Comparison of ENCODE assay signal across 24 mouse cellular contexts in the genomic region with DNA sequence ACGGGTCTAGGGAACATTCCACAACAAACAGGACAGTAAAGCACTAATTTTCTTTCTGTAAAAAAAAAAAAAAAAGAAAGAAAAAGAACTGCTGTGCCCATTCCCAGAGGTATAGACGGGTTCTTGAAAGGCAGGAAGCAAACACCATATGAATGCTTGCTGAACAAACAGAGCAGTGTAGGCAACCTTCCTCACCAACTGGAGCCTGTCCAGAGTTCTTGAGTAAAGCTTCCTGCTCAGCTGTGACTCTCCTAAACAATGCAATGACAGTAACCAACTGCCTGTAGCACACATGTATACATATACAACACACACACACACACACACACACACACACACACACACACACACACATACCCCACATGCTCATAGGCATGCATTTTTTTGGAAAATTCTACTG. TPM values are rescaled to one million over a fixed set of nuclear protein-coding genes. Genes with fewer than 3 reads are reported as not detected.
DNase-seq lines count a peak whose midpoint lies in the region; ATAC-seq and TF ChIP-seq lines count a peak whose summit lies in the region.
"Had no signal": no experiment of that assay in that cellular context is flagged by ENCODE, and none has a peak within 500 bp of the region (broad histone marks: within the 10 kb centered on the region; RNA-seq: fewer than 3 reads in every experiment).

No protein-coding gene starts in this region.

- no peak overlapping the region for H3K9ac ChIP-seq in heart, postnatal 0 days (replicated peaks; ENCODE audit: low read depth, low read length)
- H3K9ac ChIP-seq in lung, embryonic 16.5 days (ENCODE audit: low read length) = no peak overlapping the region
- H3K9ac ChIP-seq in intestine, embryonic 16.5 days (ENCODE audit: low read depth, low read length) = no peak overlapping the region
- H3K9ac ChIP-seq in liver, embryonic 11.5 days (ENCODE audit: low read depth, low read length) = no peak overlapping the region
- H3K9ac ChIP-seq: embryonic facial prominence, embryonic 13.5 days; forebrain, embryonic 15.5 days; hindbrain, embryonic 15.5 days; midbrain, embryonic 15.5 days had no signal

- TF ChIP-seq CTCF in heart, postnatal 0 days (IDR thresholded peaks at IDR 0.05; ENCODE audit: low read depth) = no peak

- ATAC-seq in heart, postnatal 0 days (ENCODE audit: insufficient read depth, low read depth) = peak; percentile 55
- ATAC-seq in lung, embryonic 16.5 days (ENCODE audit: low read depth) = peak; percentile 92
- ATAC-seq in intestine, embryonic 16.5 days = peak; percentile 69
- ATAC-seq in liver, embryonic 11.5 days (replicated peaks; ENCODE audit: low FRiP score) = no peak
- ATAC-seq: activated CD4-positive, CD25-positive, alpha-beta regulatory T cell, adult 4 months; CD4-positive, CD25-positive, alpha-beta regulatory T cell, adult 4 months; forebrain, embryonic 15.5 days; midbrain, embryonic 15.5 days had no signal

- no peaks in the 10 kb centered on the region for H3K27me3 ChIP-seq in heart, postnatal 0 days (ENCODE audit: control insufficient read depth, insufficient read depth, low read length)
- no peaks in the 10 kb centered on the region for H3K27me3 ChIP-seq in lung, embryonic 16.5 days (ENCODE audit: control insufficient read depth, insufficient read depth, low read depth, low read length)
- H3K27me3 ChIP-seq in intestine, embryonic 16.5 days (replicated peaks; ENCODE audit: control insufficient read depth, insufficient read depth, low read length) = no peaks in the 10 kb centered on the region
- H3K27me3 ChIP-seq in liver, embryonic 11.5 days (replicated peaks; ENCODE audit: control insufficient read depth, insufficient read depth, low read length) = no peaks in the 10 kb centered on the region
- H3K27me3 ChIP-seq: embryonic facial prominence, embryonic 13.5 days; forebrain, embryonic 15.5 days; hindbrain, embryonic 15.5 days; midbrain, embryonic 15.5 days had no signal

- no peaks in the 10 kb centered on the region for H3K36me3 ChIP-seq in heart, postnatal 0 days (replicated peaks; ENCODE audit: control insufficient read depth, insufficient read depth, low read length)
- H3K36me3 ChIP-seq in lung, embryonic 16.5 days (ENCODE audit: control insufficient read depth, insufficient read depth, low read length) = no peaks in the 10 kb centered on the region
- H3K36me3 ChIP-seq in intestine, embryonic 16.5 days (ENCODE audit: control insufficient read depth, insufficient read depth, low read length) = no peaks in the 10 kb centered on the region
- H3K36me3 ChIP-seq in liver, embryonic 11.5 days (ENCODE audit: control insufficient read depth, insufficient read depth, low read length) = no peaks in the 10 kb centered on the region
- H3K36me3 ChIP-seq: embryonic facial prominence, embryonic 13.5 days; forebrain, embryonic 15.5 days; hindbrain, embryonic 15.5 days; midbrain, embryonic 15.5 days had no signal

- WGBS in heart, postnatal 0 days = 53% methylated on average over 2 of the region's 2 CpGs
- 38% methylated on average over 2 of the region's 2 CpGs for WGBS in lung, embryonic 16.5 days
- 57% methylated on average over 2 of the region's 2 CpGs for WGBS in intestine, embryonic 16.5 days
- WGBS in liver, embryonic 11.5 days = 61% methylated on average over 2 of the region's 2 CpGs

- no peak overlapping the region for H3K4me2 ChIP-seq in heart, postnatal 0 days (ENCODE audit: low read depth, low read length)
- no peak overlapping the region for H3K4me2 ChIP-seq in lung, embryonic 16.5 days (ENCODE audit: low read depth, low read length)
- no peak overlapping the region for H3K4me2 ChIP-seq in intestine, embryonic 16.5 days (ENCODE audit: low read depth, low read length)
- no peak overlapping the region for H3K4me2 ChIP-seq in liver, embryonic 11.5 days
- H3K4me2 ChIP-seq: embryonic facial prominence, embryonic 13.5 days; forebrain, embryonic 15.5 days; hindbrain, embryonic 15.5 days; midbrain, embryonic 15.5 days had no signal

- no peaks in the 10 kb centered on the region for H3K4me1 ChIP-seq in heart, postnatal 0 days (ENCODE audit: control insufficient read depth, insufficient read depth)
- H3K4me1 ChIP-seq in lung, embryonic 16.5 days (replicated peaks; ENCODE audit: control insufficient read depth, insufficient read depth, low read length) = no peaks in the 10 kb centered on the region
- no peaks in the 10 kb centered on the region for H3K4me1 ChIP-seq in intestine, embryonic 16.5 days (ENCODE audit: control insufficient read depth, insufficient read depth, low read length)
- H3K4me1 ChIP-seq in liver, embryonic 11.5 days (replicated peaks; ENCODE audit: control insufficient read depth, insufficient read depth, low read length) = 0 out of 2 replicates have a peak, but pooled peaks cover 2% of the 10 kb centered on the region
- H3K4me1 ChIP-seq: embryonic facial prominence, embryonic 13.5 days; hindbrain, embryonic 15.5 days; midbrain, embryonic 15.5 days had no signal

- H3K9me3 ChIP-seq in heart, postnatal 0 days (replicated peaks; ENCODE audit: control insufficient read depth, low read length) = no peaks in the 10 kb centered on the region; the same call in 1 of the 2 replicates
- no peaks in the 10 kb centered on the region for H3K9me3 ChIP-seq in lung, embryonic 16.5 days (ENCODE audit: control insufficient read depth, low read length)
- no peaks in the 10 kb centered on the region for H3K9me3 ChIP-seq in intestine, embryonic 16.5 days (ENCODE audit: control insufficient read depth, low read length)
- no peaks in the 10 kb centered on the region for H3K9me3 ChIP-seq in liver, embryonic 11.5 days (ENCODE audit: control insufficient read depth, low read length)
- H3K9me3 ChIP-seq: embryonic facial prominence, embryonic 13.5 days; forebrain, embryonic 15.5 days; hindbrain, embryonic 15.5 days; midbrain, embryonic 15.5 days had no signal

- no peak overlapping the region for H3K27ac ChIP-seq in heart, postnatal 0 days (ENCODE audit: low read depth)
- H3K27ac ChIP-seq in lung, embryonic 16.5 days (ENCODE audit: low read length) = peak overlapping the region; percentile 63
- 0 out of 2 replicates have a peak overlapping the region, but pooled peaks have one; percentile 9 for H3K27ac ChIP-seq in intestine, embryonic 16.5 days (ENCODE audit: low read length)
- no peak overlapping the region for H3K27ac ChIP-seq in liver, embryonic 11.5 days (ENCODE audit: low read depth, low read length)
- H3K27ac ChIP-seq: embryonic facial prominence, embryonic 13.5 days; forebrain, embryonic 15.5 days; hindbrain, embryonic 15.5 days; midbrain, embryonic 15.5 days had no signal

- no peak overlapping the region for H3K4me3 ChIP-seq in heart, postnatal 0 days (ENCODE audit: low read depth, low read length)
- no peak overlapping the region for H3K4me3 ChIP-seq in lung, embryonic 16.5 days (ENCODE audit: low read length)
- no peak overlapping the region for H3K4me3 ChIP-seq in intestine, embryonic 16.5 days (ENCODE audit: low read length)
- no peak overlapping the region for H3K4me3 ChIP-seq in liver, embryonic 11.5 days (ENCODE audit: low read depth, low read length)
- H3K4me3 ChIP-seq: embryonic facial prominence, embryonic 13.5 days; forebrain, embryonic 15.5 days; hindbrain, embryonic 15.5 days; midbrain, embryonic 15.5 days; myocyte had no signal

- no peak for TF ChIP-seq EP300 in heart, postnatal 0 days (IDR thresholded peaks at IDR 0.05; ENCODE audit: low read depth)

- DNase-seq in heart, postnatal 0 days (ENCODE audit: low spot score) = peak; percentile 57
- DNase-seq in heart, adult 18-20 months = no peak
- DNase-seq in lung, postnatal 4 days = no peak
- no peak for DNase-seq in embryo, embryonic 10 days (ENCODE audit: low spot score)
- DNase-seq in liver, embryonic 11.5 days (ENCODE audit: low spot score) = no peak
- DNase-seq: adrenal gland, postnatal 14 days; cerebellum, adult 9-11 months; heart, postnatal 4 days; kidney, adult 11 months; kidney, postnatal 14 days; lung, postnatal 14 days had no signal

RNA-seq across cellular contexts. Expression of gene Kcng3, which starts 49.1 kb away (rescaled TPM):
- total RNA-seq in heart, postnatal 0 days (2014; rRNA removed; ENCODE audit: low replicate concordance) = not detected in 2 replicates
- polyA plus RNA-seq in heart, postnatal 0 days (2015; fragmentation: Nextera tagmentation; extraction: Ambion mirVana) = not detected in 2 replicates
- under 1 TPM in 1 of 2 experiments, not detected in 1; 0.08 TPM for total RNA-seq in heart, adult 18-20 months (2021)
- not detected in 2 replicates for polyA plus RNA-seq in lung, embryonic 16.5 days (2015; fragmentation: Nextera tagmentation; extraction: Ambion mirVana)
- polyA plus RNA-seq in intestine, embryonic 16.5 days (2015; fragmentation: Nextera tagmentation; extraction: Ambion mirVana) = not detected in 2 replicates
- 0.19 TPM in 1 of 2 replicates, not detected in the other for polyA plus RNA-seq in liver, embryonic 11.5 days (2014; fragmentation: Nextera tagmentation; extraction: Ambion mirVana)
- total RNA-seq: heart, postnatal 4 days; liver, adult 2 months; megakaryocyte-erythroid progenitor cell, adult 5-6 weeks had no signal
- polyA plus RNA-seq: embryonic facial prominence, embryonic 13.5 days; liver, adult 2 months; myocyte; neural tube, embryonic 14.5 days; stomach, embryonic 14.5 days had no signal

Comparison
In these comparisons a context has a peak if more than half of its experiments do, and no peak if none do; other contexts are left out.
1. H3K27ac ChIP-seq: peak in lung, embryonic 16.5 days (single experiment) and intestine, embryonic 16.5 days (single experiment); none in heart, postnatal 0 days (single experiment) and liver, embryonic 11.5 days (single experiment).